Mouse (Mus musculus) embryonic fibroblast, embryonic 13.5 days (primary cell): ENCODE results near the gene Dst.

Experiments
- CTCF ChIP-seq: IDR thresholded peaks from 2 replicates; pipeline ENCODE4 v1.5.1; 2011; ENCODE audit warnings: mild to moderate bottlenecking, control low read depth, low read length, moderate library complexity, borderline replicate concordance; ENCODE audit not compliant: insufficient read depth
- POLR2A ChIP-seq: IDR thresholded peaks from 2 replicates; pipeline ENCODE4 v1.6.1; 2011; ENCODE audit warnings: low read depth, mild to moderate bottlenecking, control low read depth, low read length, moderate library complexity

GRCm38 (mm10) chr1:34117709-34118108, 209.7 kb downstream of the Dst start:
- TF ChIP-seq POLR2A (no peak), CTCF (no peak)
